Mouse (Mus musculus): ENCODE data around the gene Ccdc7a. TPM values are rescaled to one million over a fixed set of nuclear protein-coding genes. Genes with fewer than 3 reads are reported as not detected.
A peak's percentile ranks its signal among the peaks of the same experiment; 100 is the strongest.

The Ccdc7a gene
- total and polyA plus RNA-seq, 3 experiments, result not detected

DNA sequence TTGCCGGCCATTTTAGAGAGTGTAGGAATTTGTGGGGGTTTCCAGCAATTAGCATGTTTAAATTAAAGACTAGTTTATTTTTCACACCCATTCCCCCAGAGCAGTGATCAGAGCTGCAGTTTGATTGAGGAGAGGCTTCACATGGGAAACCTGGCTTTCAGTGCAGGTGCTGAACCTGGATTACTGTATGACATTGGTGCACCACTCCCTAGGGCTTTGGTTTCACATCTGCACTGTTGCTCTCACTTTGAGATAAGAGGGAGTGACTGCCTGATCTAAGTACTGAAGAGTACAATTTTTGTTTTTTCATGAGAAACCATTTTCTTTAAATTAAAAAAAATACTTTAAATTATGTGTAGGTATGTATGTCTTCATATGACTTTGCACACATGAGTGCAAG is 375.3 kb downstream of the Ccdc7a start:
- Histone ChIP-seq H3K4me3 (replicated peaks in 1 of 3; ENCODE audit: low read depth in 2 of 3, low read length in 2 of 3, poor library complexity in 1 of 3) (no peak overlapping the region), H3K9ac (ENCODE audit: insufficient read depth, low read depth) (no peak overlapping the region), H3K27me3 (replicated peaks) (no peaks in the 10 kb centered on the region), H3K4me1 (ENCODE audit: control insufficient read depth in 1 of 2, insufficient read depth in 2 of 2) (peaks cover 3 to 64% of the 10 kb centered on the region in 2 experiments; a peak in 3 of 4 replicates), H3K79me2 (replicated peaks; ENCODE audit: control insufficient read depth, extremely low read depth, insufficient read depth, poor library complexity, severe bottlenecking) (peaks cover 37% of the 10 kb centered on the region), H3K36me3 (replicated peaks in 1 of 2; ENCODE audit: control insufficient read depth in 1 of 2, insufficient read depth in 1 of 2, low read length in 1 of 2) (no peaks in the 10 kb centered on the region), H3K4me2 (ENCODE audit: insufficient read depth, low read depth, poor library complexity, severe bottlenecking) (no peak overlapping the region), H3K27ac (ENCODE audit: insufficient read depth, low read depth) (no peak overlapping the region), H3K9me3 (replicated peaks; ENCODE audit: low read length) (no peaks in the 10 kb centered on the region)
- in situ Hi-C loops (cut with MboI; ENCODE audit: low pct_ligation_motif_present, low pct_unique_long_range_greater_than_20kb, low sequenced_read_pairs), result loop anchor here (5.0 kb wide), 1 partner anchor 33 kb away; no protein-coding TSS in a partner anchor
- dilution Hi-C loops (cut with MboI; ENCODE audit: extremely low pct_ligation_motif_present, extremely low pct_unique_long_range_greater_than_20kb, low sequenced_read_pairs), result no loop called here
- TF ChIP-seq MAX (IDR thresholded peaks at IDR 0.05; ENCODE audit: low read length), result no peak
- TF ChIP-seq EP300 (IDR thresholded peaks at IDR 0.05; ENCODE audit: low read length), result peak; percentile 38; the same call in 1 of the 2 replicates
- no peak for TF ChIP-seq USF1 (IDR thresholded peaks at IDR 0.05; ENCODE audit: low read depth, low read length)
- peak; percentile 36; the same call in 1 of the 2 replicates for TF ChIP-seq IRF4 (IDR thresholded peaks at IDR 0.05; ENCODE audit: low read depth, low read length)
- no peak for TF ChIP-seq ZC3H11A (IDR thresholded peaks at IDR 0.05; ENCODE audit: low read depth, low read length)
- no peak for TF ChIP-seq POLR2AphosphoS2 (IDR thresholded peaks at IDR 0.05; ENCODE audit: low read depth, low read length)
- TF ChIP-seq TCF12 (IDR thresholded peaks at IDR 0.05; ENCODE audit: low read depth, low read length), result no peak
- no peak for TF ChIP-seq NRF1 (IDR thresholded peaks at IDR 0.05; ENCODE audit: low read depth, low read length)
- no peak for TF ChIP-seq MYC (IDR thresholded peaks at IDR 0.05; ENCODE audit: low read depth, low read length)
- peak; percentile 38 for DNase-seq (ENCODE audit: extremely low read depth)

DNA sequence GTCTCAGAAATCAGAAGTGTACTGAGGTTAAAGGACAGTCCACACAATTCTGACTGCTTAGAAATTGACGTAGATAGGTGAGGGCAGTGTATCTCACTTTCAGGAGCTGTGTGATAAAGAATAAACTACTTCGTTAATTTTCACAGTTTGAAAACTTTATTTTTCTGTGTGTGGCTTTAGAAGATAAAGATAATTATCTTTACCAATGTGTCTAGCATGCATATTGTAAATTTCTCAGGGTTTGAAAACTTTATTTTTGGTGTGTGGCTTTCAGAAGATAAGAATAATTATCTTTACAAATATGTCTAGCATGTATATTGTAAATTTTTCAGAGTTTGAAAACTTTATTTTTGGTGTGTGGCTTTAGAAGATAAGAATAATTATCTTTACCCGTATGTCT is 376.6 kb downstream of the Ccdc7a start:
- dilution Hi-C loops (cut with MboI; ENCODE audit: extremely low pct_ligation_motif_present, extremely low pct_unique_long_range_greater_than_20kb, low sequenced_read_pairs), result no loop called here
- no peaks in the 10 kb centered on the region for H3K9me3 ChIP-seq (replicated peaks; ENCODE audit: low read length)
- peaks cover 33% of the 10 kb centered on the region for H3K79me2 ChIP-seq (replicated peaks; ENCODE audit: control insufficient read depth, extremely low read depth, insufficient read depth, poor library complexity, severe bottlenecking)
- no peak overlapping the region for H3K4me3 ChIP-seq (replicated peaks in 1 of 3; ENCODE audit: low read depth in 2 of 3, low read length in 2 of 3, poor library complexity in 1 of 3)
- no peak for DNase-seq (ENCODE audit: extremely low read depth)
- in situ Hi-C loops (cut with MboI; ENCODE audit: low pct_ligation_motif_present, low pct_unique_long_range_greater_than_20kb, low sequenced_read_pairs), result no loop called here
- no peaks in the 10 kb centered on the region for H3K27me3 ChIP-seq (replicated peaks)
- no peak overlapping the region for H3K27ac ChIP-seq (ENCODE audit: insufficient read depth, low read depth)
- peaks cover 3 to 59% of the 10 kb centered on the region in 2 experiments; a peak in 3 of 4 replicates for H3K4me1 ChIP-seq (ENCODE audit: control insufficient read depth in 1 of 2, insufficient read depth in 2 of 2)
- H3K4me2 ChIP-seq (ENCODE audit: insufficient read depth, low read depth, poor library complexity, severe bottlenecking), result no peak overlapping the region
- no peaks in the 10 kb centered on the region for H3K36me3 ChIP-seq (replicated peaks in 1 of 2; ENCODE audit: control insufficient read depth in 1 of 2, insufficient read depth in 1 of 2, low read length in 1 of 2)
- TF ChIP-seq UBTF (IDR thresholded peaks at IDR 0.05; ENCODE audit: low read depth, low read length) (no peak), CHD1 (IDR thresholded peaks at IDR 0.05; ENCODE audit: low read depth, low read length) (no peak), GABPA (IDR thresholded peaks at IDR 0.05; ENCODE audit: insufficient replicate concordance, low read depth, low read length) (no peak), MAZ (IDR thresholded peaks at IDR 0.05; ENCODE audit: low read depth, low read length) (no peak), EP300 (IDR thresholded peaks at IDR 0.05; ENCODE audit: low read length) (no peak), MYC (IDR thresholded peaks at IDR 0.05; ENCODE audit: low read depth, low read length) (no peak), RAD21 (IDR thresholded peaks at IDR 0.05; ENCODE audit: low read depth, low read length) (no peak), E2F4 (IDR thresholded peaks at IDR 0.05; ENCODE audit: insufficient replicate concordance, low read depth, low read length) (no peak), BHLHE40 (IDR thresholded peaks at IDR 0.05; ENCODE audit: low read depth, low read length) (no peak), MXI1 (IDR thresholded peaks at IDR 0.05; ENCODE audit: low read depth, low read length) (no peak), MAX (IDR thresholded peaks at IDR 0.05; ENCODE audit: low read length) (no peak), USF2 (conservative IDR thresholded peaks at IDR 0.05; ENCODE audit: low read depth, low read length) (no peak), ZNF384 (IDR thresholded peaks at IDR 0.05; ENCODE audit: low read depth, low read length) (no peak)
- H3K9ac ChIP-seq (ENCODE audit: insufficient read depth, low read depth), result no peak overlapping the region

Measured in CH12.LX (cell line).